Mouse (Mus musculus) adrenal gland, postnatal 4 days (tissue): ENCODE data around the gene Elmo1. TPM values are rescaled to one million over a fixed set of nuclear protein-coding genes. Genes with fewer than 3 reads are reported as not detected.

Experiments used
- DNase-seq, 2 experiments: peaks; one replicate each; pipeline ENCODE4 v3.0.0; 2021 to 2022; ENCODE audit warnings: low spot score in 2 of 2, mixed read lengths in 2 of 2
- total RNA-seq, 2 experiments: library from RNA; stranded (reverse); gene quantifications; 2 replicates each; pipeline ENCODE4 v1.2.3; 2021

Elmo1 gene
- total RNA-seq, 2 experiments from 2014 or later: 26.2 to 28.2 TPM

DNA sequence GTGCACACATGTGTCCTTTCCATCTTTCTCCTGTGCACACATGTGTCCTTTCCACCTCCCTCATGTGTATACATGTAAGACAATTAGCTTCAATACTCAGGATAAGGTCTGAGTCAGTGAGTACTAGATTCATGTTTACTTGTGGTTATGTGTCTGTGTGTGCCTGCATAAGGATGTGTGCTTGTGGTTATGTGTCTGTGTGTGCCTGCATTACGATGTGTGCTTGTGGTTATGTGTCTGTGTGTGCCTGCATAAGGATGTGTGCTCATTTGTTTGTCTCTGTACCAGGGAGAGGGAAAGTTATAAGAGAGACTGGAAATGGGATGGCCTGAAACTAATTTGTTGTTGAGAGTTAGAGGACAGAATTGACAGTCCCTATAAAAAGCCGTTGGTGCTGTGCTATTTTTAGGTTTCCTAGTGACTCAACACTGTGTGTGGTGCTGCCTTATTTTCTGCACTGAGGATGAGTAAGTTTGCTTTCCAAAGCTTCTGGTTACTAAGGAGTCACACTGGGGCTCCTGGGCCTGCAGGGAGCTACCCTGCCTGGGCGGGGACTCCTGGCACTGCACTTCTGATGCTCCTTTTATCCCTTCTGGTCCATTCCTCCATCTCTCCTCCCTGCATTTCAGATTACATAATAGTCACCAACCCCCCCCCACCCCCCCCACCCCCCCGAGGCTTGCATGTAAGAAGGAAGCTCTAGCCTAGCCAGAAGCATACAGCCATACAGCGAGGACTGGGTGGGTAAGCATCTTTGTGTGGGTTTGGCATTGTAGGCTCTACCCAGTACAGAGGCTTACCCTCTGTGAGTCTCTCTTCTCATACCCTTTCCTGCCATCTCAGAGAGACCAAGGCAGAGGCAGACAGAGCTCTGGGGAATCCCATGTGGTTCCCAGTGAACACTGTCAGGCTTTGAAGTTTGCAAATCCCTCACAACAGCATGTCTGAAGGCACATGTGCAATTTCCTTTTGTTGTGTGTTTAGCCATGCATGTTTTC lies 216.1 kb downstream of the Elmo1 start:
- no peak for DNase-seq

DNA sequence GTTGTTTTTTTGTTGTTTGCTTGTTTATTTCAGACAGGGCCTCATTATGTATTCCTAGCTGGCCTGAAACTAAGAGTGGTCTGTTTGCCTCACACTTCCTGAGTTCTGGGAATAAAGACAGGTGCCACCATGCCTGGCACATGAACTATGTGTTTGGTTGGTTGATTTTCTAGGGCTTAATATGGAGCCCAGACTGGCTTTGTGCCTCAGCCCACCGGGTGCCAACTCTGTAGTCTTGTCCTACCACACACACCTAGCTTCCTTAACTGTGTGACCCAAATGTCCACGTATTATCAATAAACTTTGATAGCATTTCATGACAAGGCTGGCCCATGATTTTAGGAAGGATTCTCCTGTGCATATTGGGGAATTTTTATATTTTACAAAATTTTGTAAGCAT lies 217.0 kb downstream of the Elmo1 start:
- no peak for DNase-seq

- peak; percentile 30 to 60 for DNase-seq
These were observed 221.2 kb downstream of the Elmo1 start for GRCm38 (mm10) chr13:20311612-20312011.

- no peak for DNase-seq
These were observed 222.9 kb downstream of the Elmo1 start for GRCm38 (mm10) chr13:20313345-20313744.

DNA sequence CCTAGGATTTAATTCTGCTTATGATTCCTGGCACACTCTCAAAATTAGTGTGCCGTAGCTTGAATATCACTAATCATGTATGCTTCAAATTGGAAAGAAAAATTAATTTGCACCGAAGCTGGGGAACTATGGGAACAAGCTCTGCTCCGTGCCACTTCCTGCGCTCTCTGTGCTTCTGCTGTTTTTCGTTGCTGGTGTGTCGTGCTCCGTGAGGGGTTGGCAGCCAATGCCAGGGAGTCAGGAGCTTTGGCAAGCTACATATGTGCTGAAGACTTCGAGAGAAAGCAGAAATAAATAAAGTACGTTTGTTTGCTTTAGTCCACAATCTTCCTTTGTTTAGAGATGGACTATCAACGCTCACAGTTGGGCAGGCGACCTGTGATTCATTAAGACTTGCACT lies 225.7 kb downstream of the Elmo1 start:
- no peak for DNase-seq

- DNase-seq: no peak
These were observed 228.3 kb downstream of the Elmo1 start for GRCm38 (mm10) chr13:20318615-20319219.

DNA sequence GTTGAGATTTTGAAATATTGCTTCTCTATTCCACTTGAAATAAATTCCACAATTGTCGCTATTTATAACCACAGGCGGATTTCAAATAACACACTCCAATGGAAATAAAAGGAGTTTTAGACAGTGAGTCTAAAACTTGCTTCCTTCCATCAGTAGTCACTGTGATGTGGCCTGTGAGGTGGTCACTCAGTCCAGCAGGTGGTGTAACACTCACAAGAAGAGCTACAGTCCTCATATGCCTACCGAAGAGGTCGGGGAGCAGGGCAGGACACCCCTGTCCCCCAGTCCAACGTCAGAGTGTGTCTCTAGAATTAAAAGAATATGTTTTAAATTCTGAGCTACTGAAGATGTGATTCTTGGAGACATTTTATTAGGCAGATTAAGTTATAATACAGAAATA lies 229.8 kb downstream of the Elmo1 start:
- no peak for DNase-seq

GRCm38 (mm10) chr13:20323478-20323877 lies 233.1 kb downstream of the Elmo1 start:
- DNase-seq: no peak

DNA sequence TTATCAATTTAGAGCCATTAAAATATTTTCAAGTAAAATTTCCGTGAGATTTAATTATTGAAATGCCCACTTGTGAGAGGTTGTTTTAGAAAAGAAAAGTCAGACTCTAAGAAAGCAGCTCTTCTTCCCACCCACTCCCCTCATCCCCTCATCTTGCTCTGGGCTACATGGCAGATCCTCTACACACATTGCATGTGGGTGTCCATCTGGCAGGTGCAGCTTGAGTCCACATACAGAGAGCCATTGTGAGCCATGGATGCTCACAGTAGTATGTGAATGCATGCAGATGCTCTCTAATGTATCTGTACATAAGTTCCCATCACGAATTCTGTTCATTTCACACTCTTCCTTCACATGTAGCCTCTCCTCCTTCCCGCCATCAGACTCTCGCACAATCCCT lies 236.7 kb downstream of the Elmo1 start:
- no peak for DNase-seq

GRCm38 (mm10) chr13:20327975-20328374 lies 237.6 kb downstream of the Elmo1 start:
- DNase-seq: no peak

GRCm38 (mm10) chr13:20328672-20329071 lies 238.3 kb downstream of the Elmo1 start:
- no peak for DNase-seq

DNA sequence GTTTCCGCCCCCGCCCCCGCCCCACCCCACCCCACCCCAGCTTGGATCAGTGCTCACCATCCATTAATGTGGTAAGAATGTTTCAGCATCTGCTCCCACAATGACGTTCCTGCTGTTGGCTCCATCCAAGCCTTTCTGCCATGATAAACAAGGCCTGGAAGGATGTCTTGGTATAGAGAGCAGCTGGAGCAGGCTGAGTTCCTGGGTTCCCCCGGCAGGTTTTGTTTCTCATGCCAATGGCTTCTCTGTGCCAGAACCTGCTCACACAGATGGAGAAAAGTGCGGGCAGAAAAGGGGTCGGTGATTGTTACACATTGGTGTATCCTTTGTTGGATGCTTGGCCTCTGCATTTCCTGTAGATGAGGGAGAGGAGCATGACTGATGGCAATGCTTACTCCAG lies 240.6 kb downstream of the Elmo1 start:
- DNase-seq: no peak

DNA sequence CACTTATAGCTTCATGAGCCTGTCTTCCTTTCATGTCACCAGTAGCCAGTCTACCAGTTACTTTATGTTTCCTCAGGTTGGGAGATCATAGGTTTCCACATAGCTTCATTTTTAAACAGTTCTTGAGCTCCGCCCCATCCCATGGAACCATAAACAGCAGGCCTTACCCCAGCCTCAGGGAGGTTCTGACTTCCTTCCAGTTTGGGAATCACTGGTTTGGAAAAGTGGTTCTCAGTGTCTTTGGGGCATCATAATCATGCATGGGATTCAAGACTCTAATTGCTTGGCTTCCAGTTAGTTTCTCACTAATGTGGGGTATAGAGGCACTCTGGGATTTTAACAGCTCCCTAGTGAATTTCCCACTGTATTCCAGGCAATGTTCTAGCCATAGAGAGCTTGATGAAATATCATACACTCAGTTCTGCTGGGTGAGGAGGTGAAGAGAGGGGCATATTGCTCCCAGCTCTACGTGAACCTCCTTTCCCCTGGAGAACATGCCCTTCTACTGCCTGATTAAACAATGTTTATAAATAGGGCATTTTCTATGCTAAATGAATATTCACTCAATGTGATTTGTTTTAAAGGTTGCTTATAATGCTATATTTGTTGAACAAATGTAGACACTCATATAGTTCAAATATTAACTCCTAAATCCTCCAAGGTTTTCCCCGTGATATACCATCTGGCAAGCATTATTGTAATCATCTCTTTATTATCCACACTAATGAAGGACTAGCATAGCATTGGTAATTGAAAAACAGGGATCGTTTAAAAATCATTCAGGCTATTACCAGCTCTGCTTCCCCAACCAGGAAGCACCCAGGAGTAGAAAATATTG lies 244.9 kb downstream of the Elmo1 start:
- no peak for DNase-seq

DNA sequence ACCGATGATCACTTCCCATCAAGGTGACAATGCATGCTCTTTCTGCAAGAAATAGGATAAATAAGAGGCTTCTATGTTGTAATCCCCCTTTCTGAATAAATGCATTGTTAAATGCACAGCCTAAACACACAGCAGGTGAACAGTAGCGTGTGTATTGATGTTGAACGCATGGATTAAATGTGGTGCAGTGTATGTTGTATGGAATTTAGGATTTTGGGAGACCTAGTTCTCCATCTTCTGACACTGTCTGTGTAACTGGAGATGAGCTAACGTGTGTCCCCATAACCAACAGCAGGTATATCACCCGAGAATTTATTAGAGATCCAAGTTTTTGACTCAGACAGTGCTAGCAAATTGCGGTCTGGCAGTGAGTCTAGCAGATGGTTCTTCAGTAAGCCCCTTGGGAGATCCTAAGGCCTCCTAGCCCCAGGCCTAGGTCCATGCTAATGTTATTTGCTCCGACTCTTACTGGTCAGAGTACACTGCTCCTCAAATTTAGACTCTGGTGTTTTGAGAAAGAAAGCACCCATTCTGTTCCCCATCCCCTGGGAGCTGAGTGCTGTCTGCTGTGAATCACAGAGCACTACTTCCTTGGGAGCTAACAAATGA lies 245.6 kb downstream of the Elmo1 start:
- no peak for DNase-seq

- no peak for DNase-seq
These were observed 252.5 kb downstream of the Elmo1 start for GRCm38 (mm10) chr13:20342881-20343280.

GRCm38 (mm10) chr13:20349754-20350153 lies 259.4 kb downstream of the Elmo1 start:
- DNase-seq: no peak

DNA sequence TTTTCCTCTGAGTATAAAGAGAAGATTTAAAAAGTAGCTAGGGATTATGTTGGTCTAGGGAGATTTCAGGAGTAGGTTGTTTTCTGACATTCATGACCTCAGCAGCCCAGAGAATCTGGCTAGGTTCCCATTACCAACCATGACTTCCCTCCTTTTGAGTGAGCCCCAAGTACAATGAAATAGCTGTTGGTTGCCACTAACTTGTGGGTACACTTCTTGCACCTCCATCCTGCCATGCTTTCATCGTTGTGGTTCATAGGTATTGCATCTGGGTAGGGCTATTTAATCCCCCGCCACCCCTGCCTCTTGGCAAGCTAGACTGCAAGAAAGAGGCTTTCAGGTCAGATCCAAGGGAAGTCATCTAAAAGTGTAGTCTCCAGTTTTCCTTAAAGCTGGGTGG lies 262.2 kb downstream of the Elmo1 start:
- no peak for DNase-seq

GRCm38 (mm10) chr13:20353862-20354603 lies 263.6 kb downstream of the Elmo1 start:
- no peak for DNase-seq

DNA sequence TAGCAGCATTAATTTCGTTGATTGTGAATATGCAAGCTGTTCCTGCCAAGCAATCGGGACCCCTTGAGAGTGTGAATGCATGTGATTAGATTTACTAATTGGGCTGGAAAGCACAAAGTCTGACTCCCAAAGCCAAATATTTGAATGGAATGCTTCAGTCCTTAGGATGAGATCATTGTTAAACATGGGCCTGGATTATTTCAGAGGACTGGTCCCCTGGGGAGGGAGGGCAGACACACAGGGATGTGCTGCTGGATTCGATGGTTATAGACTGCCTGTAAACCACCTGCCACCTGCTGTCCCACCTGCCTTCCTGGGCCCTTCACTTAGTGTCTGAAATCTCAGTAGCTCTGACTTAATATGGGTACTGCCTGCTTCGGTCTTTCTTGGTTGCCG lies 264.2 kb downstream of the Elmo1 start:
- DNase-seq: no peak

DNA sequence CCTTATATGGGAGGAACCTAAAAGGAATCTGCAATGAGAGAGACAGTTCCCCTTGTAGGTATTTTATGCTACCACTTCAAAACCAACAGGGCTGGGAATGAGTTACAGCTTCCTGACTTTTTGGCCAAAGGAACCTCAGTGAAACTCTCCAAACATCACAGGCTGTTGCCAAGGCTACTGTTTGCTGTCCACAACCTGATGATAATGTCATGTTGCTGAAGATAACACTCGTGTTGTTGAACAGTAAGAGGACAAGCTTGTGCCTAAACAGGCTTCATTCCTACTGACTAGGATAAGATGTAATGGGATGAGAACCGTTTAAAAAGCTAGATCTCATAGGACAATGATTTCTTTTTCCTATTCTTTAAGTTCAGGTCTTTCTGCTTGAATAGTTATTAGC lies 272.1 kb downstream of the Elmo1 start:
- DNase-seq: no peak
